Mouse (Mus musculus) forebrain, embryonic 13.5 days (tissue): Measurements from ENCODE around the gene Clcn2. TPM values are rescaled to one million over a fixed set of nuclear protein-coding genes. Genes with fewer than 3 reads are reported as not detected.
A peak's percentile ranks its signal among the peaks of the same experiment; 100 is the strongest.

Source experiments
- ATAC-seq: fragments of 200-750 bp; cut with Nextera tagmentation; 2 replicates; pipeline ENCODE4 v1.8.0; 2017
- H3K27ac ChIP-seq: fragments of 300-500 bp; sonication (generic); 2 replicates; pipeline ENCODE4 v1.5.1; 2015; ENCODE audit warnings: inconsistent platforms, mild to moderate bottlenecking, moderate library complexity
- H3K27me3 ChIP-seq: fragments of 300-500 bp; sonication (generic); 2 replicates; pipeline ENCODE4 v1.6.1; 2015; ENCODE audit warnings: mild to moderate bottlenecking, inconsistent platforms
- H3K36me3 ChIP-seq: fragments of 300-500 bp; sonication (generic); 2 replicates; pipeline ENCODE4 v1.6.1; 2015; ENCODE audit warnings: mild to moderate bottlenecking, inconsistent platforms; ENCODE audit not compliant: poor library complexity, severe bottlenecking
- H3K4me1 ChIP-seq: fragments of 300-500 bp; sonication (generic); 2 replicates; pipeline ENCODE4 v1.6.1; 2015; ENCODE audit warnings: inconsistent platforms
- H3K4me2 ChIP-seq: fragments of 300-500 bp; sonication (generic); 2 replicates; pipeline ENCODE4 v1.6.1; 2015; ENCODE audit warnings: inconsistent platforms, mild to moderate bottlenecking, moderate library complexity
- H3K4me3 ChIP-seq: fragments of 300-500 bp; sonication (generic); 2 replicates; pipeline ENCODE4 v1.5.1; 2015; ENCODE audit warnings: mild to moderate bottlenecking, inconsistent platforms
- H3K9ac ChIP-seq: fragments of 300-500 bp; sonication (generic); 2 replicates; pipeline ENCODE4 v1.6.1; 2015; ENCODE audit warnings: mild to moderate bottlenecking, inconsistent platforms
- H3K9me3 ChIP-seq: fragments of 300-500 bp; sonication (generic); replicated peaks from 2 replicates; pipeline ENCODE4 v1.6.1; 2016; ENCODE audit warnings: inconsistent platforms
- WGBS: fragments of 180-500 bp; shearing (Covaris S2); methylation state at CpG from one replicate; pipeline ENCODE4 v1.1.7; 2015; 5-methylcytosine and 5-hydroxymethylcytosine counted together
- polyA plus RNA-seq: library from polyadenylated mRNA; unstranded; fragments of >200 nt; fragmentation: Nextera tagmentation; extraction: Ambion mirVana; gene quantifications from 2 replicates; pipeline ENCODE4 v1.2.1, GENCODE M21; 2015

Gene Clcn2
- polyA plus RNA-seq, 1 experiment from 2014 or later: 13.2 TPM

DNA sequence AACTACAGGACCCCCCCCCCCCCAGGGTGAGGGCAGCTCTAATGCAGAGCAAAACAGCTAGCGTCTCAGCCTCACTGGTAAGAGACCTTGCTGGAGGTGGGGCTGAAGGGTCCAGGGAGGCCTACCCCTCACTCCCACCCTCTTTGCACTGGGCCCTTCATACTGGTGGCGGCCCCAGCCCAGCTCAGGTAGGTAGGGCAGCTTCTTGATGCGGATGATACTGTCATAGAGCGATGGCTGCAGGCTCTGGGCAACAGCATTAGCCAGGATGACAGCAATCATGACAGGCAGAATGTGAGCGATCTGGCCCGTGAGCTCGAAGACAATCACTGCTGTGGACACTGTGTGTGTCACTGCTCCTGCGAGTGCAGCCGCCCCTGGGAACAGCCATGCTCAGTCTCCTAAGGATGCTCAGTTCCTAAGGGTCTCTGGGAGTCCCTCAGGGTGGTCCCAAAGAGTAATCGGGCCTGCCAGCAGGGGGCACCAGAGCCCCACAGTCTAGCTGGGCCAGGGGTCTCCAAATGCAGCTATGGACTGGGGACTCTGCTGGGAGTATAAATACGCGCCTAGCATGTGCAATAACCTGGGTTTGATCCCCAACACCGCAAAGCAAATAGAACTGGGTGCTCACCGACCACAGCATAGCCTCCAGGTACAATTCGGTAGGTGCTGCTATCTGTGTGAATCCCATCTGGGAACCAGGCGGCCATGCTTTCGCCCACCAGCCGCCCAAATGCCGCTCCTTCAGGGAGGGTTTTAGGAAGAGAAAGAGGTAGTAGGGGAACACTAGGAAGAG is 8.4 kb downstream of the Clcn2 start:
- H3K27me3 ChIP-seq: no peaks in the 10 kb centered on the region
- WGBS: 69% methylated on average over 19 of the region's 19 CpGs
- no peak overlapping the region for H3K4me3 ChIP-seq
- peaks cover 62% of the 10 kb centered on the region for H3K36me3 ChIP-seq
- no peaks in the 10 kb centered on the region for H3K9me3 ChIP-seq
- H3K9ac ChIP-seq: no peak overlapping the region
- no peak overlapping the region for H3K27ac ChIP-seq
- peaks cover 8% of the 10 kb centered on the region for H3K4me1 ChIP-seq
- ATAC-seq: peak; percentile 76
- H3K4me2 ChIP-seq: no peak overlapping the region

DNA sequence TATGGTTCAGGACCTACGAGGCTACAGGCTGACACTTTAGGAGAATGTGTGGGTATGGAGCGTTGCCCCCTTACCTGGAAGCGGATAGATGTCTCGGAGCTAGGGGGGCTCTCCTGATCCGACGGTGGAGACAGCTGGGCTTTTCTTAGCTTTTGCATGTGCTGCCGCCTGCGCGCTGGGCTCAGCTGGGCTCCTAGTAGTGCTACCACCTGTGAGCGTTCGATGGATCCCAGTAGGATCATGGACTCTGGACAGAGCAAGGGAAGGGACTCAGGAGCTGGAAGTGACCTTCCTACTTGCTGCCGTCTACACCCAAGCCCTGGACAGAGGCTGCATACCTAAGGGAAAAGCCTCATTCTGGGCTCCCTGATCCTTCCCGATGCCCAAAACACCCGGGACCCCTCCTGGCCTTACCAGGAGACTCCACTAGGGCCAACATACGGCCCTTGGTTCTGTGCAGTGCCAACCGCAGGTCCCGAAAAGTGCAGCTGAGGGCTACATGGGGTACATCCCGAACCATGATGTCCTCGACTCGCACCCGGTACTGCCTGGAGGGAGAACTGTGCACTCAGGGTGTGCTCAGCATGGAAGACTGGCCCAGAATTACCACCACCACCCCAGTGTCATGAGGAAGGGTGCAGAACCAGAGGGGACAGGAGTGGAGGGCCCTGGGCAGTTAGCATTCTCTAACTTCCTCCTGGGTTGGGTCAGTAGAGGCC is 9.2 kb downstream of the Clcn2 start:
- no peak overlapping the region for H3K27ac ChIP-seq
- WGBS: 94% methylated on average over 21 of the region's 21 CpGs
- no peak overlapping the region for H3K4me2 ChIP-seq
- H3K36me3 ChIP-seq: peaks cover 64% of the 10 kb centered on the region
- no peak; the same call in 1 of the 2 replicates for ATAC-seq
- no peak overlapping the region for H3K9ac ChIP-seq
- 0 out of 2 replicates have a peak, but pooled peaks cover under 1% of the 10 kb centered on the region for H3K4me1 ChIP-seq
- no peaks in the 10 kb centered on the region for H3K27me3 ChIP-seq
- H3K4me3 ChIP-seq: no peak overlapping the region
- H3K9me3 ChIP-seq: no peaks in the 10 kb centered on the region

DNA sequence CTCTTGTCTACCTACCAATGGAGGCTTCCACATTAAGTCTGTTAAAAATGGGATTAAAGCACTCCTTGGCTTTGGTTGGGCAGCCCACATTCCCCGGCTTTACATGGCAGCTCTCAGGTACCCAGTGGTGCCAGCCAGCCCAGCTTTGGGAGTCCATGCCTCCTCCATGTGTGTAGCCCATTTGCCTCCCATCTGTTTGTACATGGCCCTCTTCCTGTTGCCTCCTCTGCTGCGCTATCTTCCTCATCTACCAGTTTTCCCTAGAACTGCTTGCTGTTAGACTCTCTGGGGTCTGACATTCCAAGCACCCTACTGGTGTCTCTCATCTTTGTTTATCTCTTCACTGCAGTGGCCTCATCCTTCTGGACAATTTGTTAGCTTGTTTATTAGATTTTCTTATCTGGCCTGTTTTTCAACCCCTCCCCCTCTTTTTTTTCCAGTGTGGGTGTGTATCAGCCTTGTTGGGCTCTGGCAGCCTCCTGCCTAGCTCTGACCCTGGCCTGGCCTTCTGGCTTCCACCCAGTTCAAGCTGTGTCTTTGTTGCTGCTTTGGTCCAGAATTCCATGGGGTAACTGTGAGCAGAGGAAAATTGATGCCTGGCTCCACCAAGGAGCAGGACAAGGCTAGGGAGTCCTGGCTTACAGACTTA is 11.0 kb downstream of the Clcn2 start:
- WGBS: 86% methylated on average over 2 of the region's 2 CpGs
- Histone ChIP-seq H3K4me2 (no peak overlapping the region), H3K36me3 (peaks cover 55% of the 10 kb centered on the region), H3K27me3 (no peaks in the 10 kb centered on the region), H3K4me3 (no peak overlapping the region), H3K9me3 (no peaks in the 10 kb centered on the region), H3K9ac (no peak overlapping the region), H3K4me1 (peaks cover 16% of the 10 kb centered on the region), H3K27ac (no peak overlapping the region)
- no peak for ATAC-seq

DNA sequence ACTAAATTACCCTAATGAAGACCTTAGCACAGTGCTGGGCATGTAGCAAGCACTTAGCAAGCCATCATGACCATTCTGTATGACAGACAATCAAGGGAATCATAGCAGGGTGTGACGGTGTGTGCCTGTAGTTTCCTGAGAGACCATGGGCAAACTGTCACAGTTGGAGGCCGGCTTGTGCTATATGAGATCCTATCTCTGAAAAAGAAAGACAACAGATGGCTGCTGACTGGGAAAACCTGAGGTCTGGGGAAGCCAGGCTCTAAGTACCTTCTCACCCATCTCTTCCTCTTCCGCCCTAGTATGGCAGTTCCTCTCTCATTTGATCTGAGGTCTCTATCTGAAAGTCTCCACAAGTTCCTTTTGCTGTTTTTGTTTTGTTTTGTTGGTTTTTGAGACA is 11.8 kb downstream of the Clcn2 start:
- no peak overlapping the region for H3K9ac ChIP-seq
- H3K4me3 ChIP-seq: no peak overlapping the region
- no peaks in the 10 kb centered on the region for H3K27me3 ChIP-seq
- no peaks in the 10 kb centered on the region for H3K9me3 ChIP-seq
- no peak for ATAC-seq
- H3K36me3 ChIP-seq: peaks cover 50% of the 10 kb centered on the region
- no peak overlapping the region for H3K4me2 ChIP-seq
- 74% methylated on average over 3 of the region's 3 CpGs for WGBS
- H3K27ac ChIP-seq: no peak overlapping the region
- H3K4me1 ChIP-seq: peaks cover 20% of the 10 kb centered on the region

DNA sequence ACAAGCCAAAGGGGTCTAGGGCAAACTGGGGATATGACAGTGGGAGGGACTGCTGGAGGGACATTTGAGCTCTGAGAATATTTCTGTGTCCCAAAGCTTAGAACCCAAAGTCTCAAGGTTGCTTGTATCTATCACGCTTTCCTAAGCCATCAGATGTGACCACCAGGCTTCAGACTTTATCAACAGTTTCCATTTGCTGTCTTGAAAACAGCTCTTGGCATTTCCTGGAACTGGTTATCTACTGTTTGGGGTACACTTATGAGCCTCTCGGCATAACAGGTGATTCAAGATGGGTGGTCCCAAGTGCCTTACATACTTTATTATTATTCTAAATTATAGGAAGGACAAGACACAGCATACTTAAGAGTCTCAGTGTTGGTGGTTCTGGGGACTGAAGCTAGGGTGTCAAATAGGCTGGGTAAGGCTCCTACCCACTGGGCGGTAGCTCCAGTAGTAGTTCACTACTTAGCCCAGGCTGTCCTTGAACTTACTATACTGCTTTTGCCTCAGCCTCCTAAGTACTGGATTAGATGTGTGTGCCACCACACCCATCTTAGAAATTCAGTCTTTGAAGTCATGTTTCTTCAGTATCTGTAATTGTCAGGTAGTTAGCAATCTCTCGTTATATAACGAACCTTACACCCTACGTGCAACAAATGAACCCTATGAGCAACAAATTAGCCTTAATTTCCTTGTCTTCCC is 13.7 kb downstream of the Clcn2 start:
- peaks cover 20% of the 10 kb centered on the region for H3K4me1 ChIP-seq
- H3K4me2 ChIP-seq: no peak overlapping the region
- H3K27ac ChIP-seq: no peak overlapping the region
- no peak overlapping the region for H3K9ac ChIP-seq
- peaks cover 53% of the 10 kb centered on the region for H3K36me3 ChIP-seq
- ATAC-seq: no peak
- WGBS: 83% methylated on average over 6 of the region's 6 CpGs
- H3K27me3 ChIP-seq: no peaks in the 10 kb centered on the region
- H3K4me3 ChIP-seq: no peak overlapping the region
- no peaks in the 10 kb centered on the region for H3K9me3 ChIP-seq

DNA sequence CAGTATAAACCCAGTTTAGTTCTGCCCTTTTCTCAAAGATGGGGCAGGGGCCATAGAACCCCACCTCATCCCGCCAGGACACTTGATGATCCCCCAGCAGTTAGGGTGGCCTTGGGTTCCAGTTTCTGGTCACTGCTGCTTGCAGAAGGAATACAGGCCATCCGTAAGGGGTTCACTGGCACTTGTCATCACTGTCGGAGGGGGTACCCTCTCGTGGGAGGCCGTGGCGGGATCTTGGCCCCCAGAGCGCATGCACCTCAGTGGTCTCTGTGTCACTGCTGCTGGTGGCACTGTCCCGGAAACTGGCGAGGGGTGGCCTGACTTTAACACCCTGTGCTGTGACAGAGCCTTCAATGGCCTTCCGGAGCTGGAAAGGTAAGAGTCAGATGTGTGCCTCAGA is 14.5 kb downstream of the Clcn2 start:
- Histone ChIP-seq H3K4me3 (no peak overlapping the region), H3K4me1 (peaks cover 20% of the 10 kb centered on the region), H3K9me3 (no peaks in the 10 kb centered on the region), H3K27ac (no peak overlapping the region), H3K27me3 (no peaks in the 10 kb centered on the region), H3K36me3 (peaks cover 56% of the 10 kb centered on the region), H3K9ac (no peak overlapping the region), H3K4me2 (no peak overlapping the region)
- 95% methylated on average over 10 of the region's 10 CpGs for WGBS
- ATAC-seq: no peak

DNA sequence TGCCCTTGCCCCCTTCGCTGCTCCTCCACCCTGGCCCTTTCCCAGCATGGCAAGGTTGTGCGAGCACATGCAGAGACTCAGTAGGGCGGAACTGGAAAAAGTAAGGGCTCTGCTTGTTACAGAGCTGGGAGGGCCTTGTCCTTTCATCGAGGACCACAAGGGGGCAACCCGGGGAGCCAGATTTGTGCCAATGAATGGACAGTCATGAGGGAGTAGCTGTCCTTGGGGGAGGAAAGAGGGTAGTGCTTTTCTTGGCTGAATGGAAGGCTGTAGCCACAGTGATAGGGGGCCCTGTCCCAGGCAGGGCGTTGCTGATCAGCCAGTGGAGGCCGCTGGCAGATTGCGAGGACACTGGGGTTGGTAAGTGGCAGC is 15.0 kb downstream of the Clcn2 start:
- Histone ChIP-seq H3K4me3 (no peak overlapping the region), H3K9ac (peak overlapping the region; percentile 28; the same call in 1 of the 2 replicates), H3K36me3 (peaks cover 50% of the 10 kb centered on the region), H3K9me3 (no peaks in the 10 kb centered on the region), H3K27me3 (no peaks in the 10 kb centered on the region), H3K4me2 (0 out of 2 replicates have a peak overlapping the region, but pooled peaks have one; percentile 14), H3K4me1 (peaks cover 20% of the 10 kb centered on the region), H3K27ac (peak overlapping the region; percentile 59; the same call in 1 of the 2 replicates)
- WGBS: 4% methylated on average over 8 of the region's 8 CpGs
- ATAC-seq: peak; percentile 54

DNA sequence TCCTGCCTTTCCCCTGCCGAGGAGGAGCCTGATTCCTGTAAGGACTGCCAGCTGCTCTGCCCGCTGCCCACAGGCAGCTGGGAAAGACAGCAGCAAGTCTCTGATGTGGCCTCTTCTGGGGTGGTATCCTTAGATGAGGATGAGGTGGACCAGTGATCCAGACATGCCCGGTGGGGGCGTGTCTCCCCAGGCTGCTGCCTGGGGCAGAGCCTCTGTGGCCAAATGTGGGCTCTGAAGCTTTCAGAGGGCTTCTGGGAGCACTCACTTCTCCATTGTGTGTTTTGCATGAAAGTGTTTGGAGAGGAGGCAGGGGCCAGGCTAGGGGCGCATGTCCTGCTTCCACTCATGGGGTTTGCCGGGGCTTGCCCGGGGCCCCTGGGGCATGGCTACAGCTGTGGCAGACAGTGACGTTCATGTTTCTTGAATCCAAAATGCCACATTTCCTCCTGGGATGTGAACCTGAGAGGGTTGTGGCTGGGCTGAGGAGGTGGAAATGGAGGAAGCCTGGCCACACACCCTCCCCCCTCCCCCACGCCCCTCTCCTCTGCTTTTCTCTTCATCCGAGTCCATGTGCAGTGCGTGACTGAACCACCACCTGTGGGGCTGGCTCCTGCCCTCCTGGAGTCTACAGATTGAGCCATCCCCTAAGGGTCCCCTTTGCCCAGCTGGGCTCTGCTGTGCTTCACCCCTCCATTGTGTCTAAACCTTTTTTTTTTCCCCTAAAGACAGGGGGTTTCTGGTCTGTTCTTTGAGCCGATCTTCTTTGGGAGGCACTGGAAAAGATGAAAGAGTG is 15.6 kb downstream of the Clcn2 start:
- Histone ChIP-seq H3K4me2 (0 out of 2 replicates have a peak overlapping the region, but pooled peaks have one; percentile 14), H3K36me3 (peaks cover 44% of the 10 kb centered on the region), H3K9ac (peak overlapping the region; percentile 28), H3K27me3 (no peaks in the 10 kb centered on the region), H3K27ac (peak overlapping the region; percentile 59), H3K9me3 (no peaks in the 10 kb centered on the region), H3K4me3 (no peak overlapping the region), H3K4me1 (peaks cover 20% of the 10 kb centered on the region)
- no peak; the same call in 1 of the 2 replicates for ATAC-seq
- 10% methylated on average over 12 of the region's 12 CpGs for WGBS

DNA sequence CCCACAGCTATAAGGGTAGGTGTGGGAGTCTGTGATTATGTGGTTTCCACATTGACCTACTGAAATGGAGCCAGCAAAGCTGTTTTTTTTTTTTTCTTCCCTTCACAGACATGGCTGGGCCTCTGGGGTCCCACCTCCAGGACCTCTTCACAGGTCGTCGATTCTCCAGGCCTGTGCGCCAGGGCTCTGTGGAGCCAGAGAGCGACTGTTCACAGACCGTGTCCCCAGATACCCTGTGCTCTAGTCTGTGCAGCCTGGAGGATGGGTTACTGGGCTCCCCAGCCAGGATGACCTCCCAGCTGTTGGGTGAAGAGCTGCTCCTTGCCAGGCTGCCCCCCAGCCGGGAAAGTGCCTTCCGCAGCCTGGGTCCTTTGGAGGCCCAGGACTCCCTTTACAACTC is 16.2 kb downstream of the Clcn2 start:
- no peak overlapping the region for H3K4me2 ChIP-seq
- WGBS: 44% methylated on average over 7 of the region's 7 CpGs
- no peaks in the 10 kb centered on the region for H3K9me3 ChIP-seq
- peaks cover 25% of the 10 kb centered on the region for H3K4me1 ChIP-seq
- H3K4me3 ChIP-seq: no peak overlapping the region
- H3K36me3 ChIP-seq: peaks cover 38% of the 10 kb centered on the region
- H3K27me3 ChIP-seq: no peaks in the 10 kb centered on the region
- peak overlapping the region; percentile 28 for H3K9ac ChIP-seq
- no peak; the same call in 1 of the 2 replicates for ATAC-seq
- H3K27ac ChIP-seq: peak overlapping the region; percentile 59

DNA sequence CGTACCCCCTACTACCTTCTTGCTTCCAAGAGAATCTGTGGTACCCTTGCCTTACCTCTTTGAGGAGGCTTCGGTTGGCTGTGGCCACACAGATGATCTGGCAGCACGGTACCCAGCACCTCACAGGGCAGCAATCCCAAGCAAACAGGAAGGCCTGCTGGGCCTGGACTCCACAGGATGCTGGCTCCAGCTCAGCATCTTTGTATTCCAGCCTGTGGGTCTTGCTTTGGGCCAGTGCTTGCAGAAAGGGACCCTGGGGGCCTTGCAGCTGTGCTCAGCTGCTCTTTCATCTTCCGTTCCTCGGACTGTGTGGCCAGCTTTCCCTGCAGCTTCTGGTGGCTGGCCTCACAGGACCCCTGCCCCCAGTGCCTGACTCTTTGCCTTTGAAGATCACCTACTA is 17.5 kb downstream of the Clcn2 start:
- Histone ChIP-seq H3K36me3 (peaks cover 33% of the 10 kb centered on the region), H3K9me3 (no peaks in the 10 kb centered on the region), H3K27ac (no peak overlapping the region; the same call in 1 of the 2 replicates), H3K9ac (0 out of 2 replicates have a peak overlapping the region, but pooled peaks have one; percentile 9), H3K27me3 (no peaks in the 10 kb centered on the region), H3K4me1 (peaks cover 37% of the 10 kb centered on the region), H3K4me2 (no peak overlapping the region), H3K4me3 (no peak overlapping the region)
- WGBS: 37% methylated on average over 5 of the region's 5 CpGs
- ATAC-seq: no peak

DNA sequence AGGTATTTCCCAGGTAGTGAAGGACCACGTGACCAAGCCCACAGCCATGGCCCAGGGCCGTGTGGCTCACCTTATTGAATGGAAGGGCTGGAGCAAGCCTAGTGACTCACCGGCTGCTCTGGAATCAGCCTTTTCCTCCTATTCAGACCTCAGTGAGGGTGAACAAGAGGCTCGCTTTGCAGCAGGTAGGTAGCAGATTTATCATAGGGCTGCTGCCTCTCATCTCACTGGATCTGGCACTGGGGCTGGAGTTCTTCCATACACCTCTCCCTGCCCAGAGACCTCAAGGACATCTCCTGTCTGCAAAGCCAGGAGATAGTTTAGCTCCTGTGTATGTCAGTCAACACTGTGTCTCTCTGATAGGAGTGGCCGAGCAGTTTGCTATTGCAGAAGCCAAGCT is 18.3 kb downstream of the Clcn2 start:
- ATAC-seq: no peak
- H3K27ac ChIP-seq: no peak overlapping the region
- no peaks in the 10 kb centered on the region for H3K9me3 ChIP-seq
- 81% methylated on average over 5 of the region's 5 CpGs for WGBS
- no peak overlapping the region for H3K4me2 ChIP-seq
- H3K4me3 ChIP-seq: no peak overlapping the region
- peaks cover 33% of the 10 kb centered on the region for H3K36me3 ChIP-seq
- peaks cover 44% of the 10 kb centered on the region for H3K4me1 ChIP-seq
- H3K27me3 ChIP-seq: no peaks in the 10 kb centered on the region
- H3K9ac ChIP-seq: no peak overlapping the region
